Mouse (Mus musculus) stomach, postnatal 0 days (tissue): ENCODE measurements at regions not wholly inside any gene's neighbourhood (a gene's known extent, or its start where the extent isn't known, plus 50 kb on each side); places are given as distances from the start of the nearest gene placed in this dataset.

Source experiments
- ATAC-seq: fragments of 200-750 bp; cut with Nextera tagmentation; 2 replicates; pipeline ENCODE4 v1.8.0; 2017; ENCODE audit not compliant: low FRiP score, low TSS enrichment
- DNase-seq: peaks from one replicate; pipeline ENCODE4 v3.0.0-alpha.2; 2016; ENCODE audit warnings: low spot score
- H3K27ac ChIP-seq: fragments of 300-500 bp; sonication (generic); replicated peaks from 2 replicates; pipeline ENCODE4 v1.5.1; 2014; ENCODE audit warnings: mild to moderate bottlenecking, control low read depth
- H3K27me3 ChIP-seq: fragments of 300-500 bp; sonication (generic); 2 replicates; pipeline ENCODE4 v1.6.1; 2014; ENCODE audit warnings: low read length; ENCODE audit not compliant: control insufficient read depth, insufficient read depth
- H3K36me3 ChIP-seq: fragments of 300-500 bp; sonication (generic); 2 replicates; pipeline ENCODE4 v1.6.1; 2014; ENCODE audit warnings: low read length, mixed read lengths; ENCODE audit not compliant: control insufficient read depth, insufficient read depth
- H3K4me1 ChIP-seq: fragments of 300-500 bp; sonication (generic); replicated peaks from 2 replicates; pipeline ENCODE4 v1.6.1; 2014; ENCODE audit warnings: antibody characterized with exemption; ENCODE audit not compliant: control insufficient read depth, insufficient read depth
- H3K4me2 ChIP-seq: fragments of 300-500 bp; sonication (generic); replicated peaks from 2 replicates; pipeline ENCODE4 v1.6.1; 2014; ENCODE audit warnings: low read depth, mild to moderate bottlenecking, control low read depth, moderate library complexity
- H3K4me3 ChIP-seq: fragments of 300-500 bp; sonication (generic); 2 replicates; pipeline ENCODE4 v1.5.1; 2014; ENCODE audit warnings: low read depth, low read length, control low read depth
- H3K9ac ChIP-seq: fragments of 300-500 bp; sonication (generic); 2 replicates; pipeline ENCODE4 v1.6.1; 2014; ENCODE audit warnings: mild to moderate bottlenecking, low read length, control low read depth, mixed read lengths
- H3K9me3 ChIP-seq: fragments of 300-500 bp; sonication (generic); 2 replicates; pipeline ENCODE4 v1.6.1; 2016; ENCODE audit warnings: low read length; ENCODE audit not compliant: control insufficient read depth
- CTCF ChIP-seq: IDR thresholded peaks from 2 replicates; pipeline ENCODE4 v1.5.1; 2016; ENCODE audit warnings: antibody characterized with exemption, low read depth, mild to moderate bottlenecking, moderate library complexity
- EP300 ChIP-seq: optimal IDR thresholded peaks from 2 replicates; pipeline ENCODE3; 2016; ENCODE audit warnings: antibody characterized with exemption
- WGBS: fragments of 180-500 bp; shearing (Covaris S2); extraction: QIAGEN DNeasy Blood & Tissue Kit; methylation state at CpG from one replicate; pipeline ENCODE4 v1.1.7; 2014; 5-methylcytosine and 5-hydroxymethylcytosine counted together

GRCm38 (mm10) chr19:26506802-26507201 lies 98.0 kb upstream of the Smarca2 start:
- ATAC-seq, result no peak

DNA sequence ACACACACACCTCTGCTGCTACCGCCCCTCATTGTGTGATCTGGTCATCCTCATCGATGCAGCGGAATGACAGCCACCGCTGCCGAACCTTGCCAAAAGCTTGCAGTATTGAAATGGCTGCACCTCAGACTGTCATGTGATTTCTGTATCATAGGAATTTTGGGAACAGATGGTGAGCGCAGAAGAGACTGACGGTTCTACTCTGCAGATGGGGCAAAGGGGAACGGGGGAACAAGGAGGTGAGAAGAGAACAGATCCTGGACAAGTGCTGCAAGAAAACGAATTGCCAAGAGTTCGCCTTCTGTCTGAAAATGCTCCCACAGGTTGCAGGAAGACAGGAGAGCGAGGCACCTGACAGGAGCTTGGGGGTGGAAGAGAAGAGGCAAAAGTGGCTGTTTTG lies 96.9 kb upstream of the Smarca2 start:
- WGBS, result 71% methylated on average over 11 of the region's 11 CpGs
- DNase-seq (no peak), ATAC-seq (no peak)
- Histone ChIP-seq H3K27me3 (no peaks in the 10 kb centered on the region), H3K27ac (no peak overlapping the region), H3K36me3 (no peaks in the 10 kb centered on the region), H3K9ac (no peak overlapping the region), H3K9me3 (no peaks in the 10 kb centered on the region), H3K4me1 (no peaks in the 10 kb centered on the region), H3K4me2 (no peak overlapping the region), H3K4me3 (no peak overlapping the region)
- TF ChIP-seq CTCF, result no peak
- no peak for TF ChIP-seq EP300

More at GRCm38 (mm10) chr19:26506802-26507201, 98.0 kb upstream of the Smarca2 start:
- DNase-seq, result no peak
- WGBS, result 64% methylated on average over 1 of the region's 1 CpGs
- Histone ChIP-seq H3K4me2 (no peak overlapping the region), H3K27ac (no peak overlapping the region), H3K4me3 (no peak overlapping the region), H3K36me3 (no peaks in the 10 kb centered on the region), H3K4me1 (no peaks in the 10 kb centered on the region), H3K27me3 (no peaks in the 10 kb centered on the region), H3K9ac (no peak overlapping the region), H3K9me3 (no peaks in the 10 kb centered on the region)
- TF ChIP-seq CTCF, result no peak
- TF ChIP-seq EP300, result no peak

DNA sequence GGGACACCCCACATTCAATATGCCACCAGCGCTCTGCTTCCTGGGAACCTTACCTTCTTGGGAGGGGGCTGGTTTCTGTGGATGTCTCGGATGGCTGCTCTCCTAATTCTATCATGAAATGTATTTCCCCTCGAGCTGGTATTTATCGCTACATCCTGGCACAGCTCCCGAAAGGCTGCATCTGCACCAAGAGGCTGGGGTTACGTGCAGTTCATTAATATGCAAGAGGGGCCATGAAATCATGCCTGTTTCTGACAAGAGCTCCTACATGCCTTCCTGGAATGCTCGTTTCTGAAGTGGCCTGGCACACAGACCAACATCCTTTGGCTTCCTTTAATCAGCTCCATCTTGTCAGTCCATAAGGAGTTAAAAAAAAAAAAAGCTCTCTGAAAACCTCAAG lies 96.2 kb upstream of the Smarca2 start:
- Histone ChIP-seq H3K36me3 (no peaks in the 10 kb centered on the region), H3K9me3 (no peaks in the 10 kb centered on the region), H3K9ac (no peak overlapping the region), H3K4me1 (no peaks in the 10 kb centered on the region), H3K4me2 (no peak overlapping the region), H3K27ac (no peak overlapping the region), H3K27me3 (no peaks in the 10 kb centered on the region), H3K4me3 (no peak overlapping the region)
- no peak for ATAC-seq
- TF ChIP-seq EP300, result no peak
- no peak for TF ChIP-seq CTCF
- 49% methylated on average over 7 of the region's 7 CpGs for WGBS
- no peak for DNase-seq

DNA sequence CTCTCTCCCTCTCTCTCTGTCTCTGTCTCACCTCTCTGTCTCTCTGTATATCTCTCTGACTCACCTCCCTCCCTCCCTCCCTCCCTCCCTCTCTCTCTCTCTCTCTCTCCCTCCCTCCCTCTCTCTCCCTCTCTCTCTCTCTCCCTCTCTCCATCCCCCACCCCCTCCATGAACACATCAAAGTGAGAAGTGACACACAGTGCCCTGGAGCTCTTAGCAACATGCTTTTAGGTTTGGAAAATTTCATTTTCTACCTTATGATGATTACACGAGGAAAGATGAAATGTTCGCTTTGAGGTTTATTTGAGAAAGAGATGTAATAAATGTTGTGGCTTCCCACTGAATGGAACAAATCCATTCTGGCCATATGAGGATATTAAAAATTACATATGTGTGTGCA lies 95.6 kb upstream of the Smarca2 start:
- Histone ChIP-seq H3K27ac (no peak overlapping the region), H3K4me1 (no peaks in the 10 kb centered on the region), H3K4me3 (no peak overlapping the region), H3K36me3 (no peaks in the 10 kb centered on the region), H3K27me3 (no peaks in the 10 kb centered on the region), H3K4me2 (no peak overlapping the region), H3K9me3 (no peaks in the 10 kb centered on the region), H3K9ac (no peak overlapping the region)
- no peak for DNase-seq
- no peak for TF ChIP-seq EP300
- TF ChIP-seq CTCF, result no peak
- 70% methylated on average over 2 of the region's 2 CpGs for WGBS
- ATAC-seq, result no peak

DNA sequence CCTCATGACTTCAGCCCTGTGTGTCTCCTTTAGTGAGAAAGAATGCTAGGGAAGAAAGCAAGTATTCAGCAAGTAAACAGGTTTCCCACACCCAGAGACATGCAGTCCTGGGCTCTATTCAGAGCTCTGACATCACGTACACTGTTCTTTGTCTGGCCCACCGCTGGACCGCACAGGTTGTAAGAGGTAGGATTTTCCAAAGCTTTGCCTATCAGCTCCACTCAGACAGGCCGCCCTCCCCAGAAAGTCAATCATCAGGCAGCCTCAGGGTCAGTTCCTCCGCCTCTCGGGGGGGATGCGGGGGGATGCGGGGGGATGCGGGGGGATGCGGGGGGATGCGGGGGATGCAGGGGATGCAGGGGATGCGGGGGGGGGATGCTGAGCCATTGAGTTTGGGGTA lies 94.7 kb upstream of the Smarca2 start:
- Histone ChIP-seq H3K27me3 (no peaks in the 10 kb centered on the region), H3K27ac (no peak overlapping the region), H3K4me1 (no peaks in the 10 kb centered on the region), H3K9me3 (no peaks in the 10 kb centered on the region), H3K9ac (no peak overlapping the region), H3K4me3 (no peak overlapping the region), H3K36me3 (no peaks in the 10 kb centered on the region), H3K4me2 (no peak overlapping the region)
- DNase-seq (no peak), ATAC-seq (no peak)
- TF ChIP-seq EP300 (no peak), CTCF (no peak)
- 62% methylated on average over 12 of the region's 12 CpGs for WGBS

GRCm38 (mm10) chr19:26510887-26511286 lies 94.0 kb upstream of the Smarca2 start:
- DNase-seq (no peak), ATAC-seq (no peak)
- Histone ChIP-seq H3K9ac (no peak overlapping the region), H3K27ac (no peak overlapping the region), H3K9me3 (no peaks in the 10 kb centered on the region), H3K27me3 (no peaks in the 10 kb centered on the region), H3K4me1 (no peaks in the 10 kb centered on the region), H3K4me2 (no peak overlapping the region), H3K36me3 (no peaks in the 10 kb centered on the region), H3K4me3 (no peak overlapping the region)
- WGBS, result 87% methylated on average over 3 of the region's 3 CpGs
- TF ChIP-seq EP300 (no peak), CTCF (peak; percentile 58)
